Mouse (Mus musculus): ENCODE data around the gene Agrn. TPM values are rescaled to one million over a fixed set of nuclear protein-coding genes. Genes with fewer than 3 reads are reported as not detected.
A peak's percentile ranks its signal among the peaks of the same experiment; 100 is the strongest.

The Agrn gene
- total RNA-seq, 2 experiments from 2014 or later = 22.9 to 26.7 TPM

GRCm38 (mm10) chr4:156203413-156204131, 6.3 kb upstream of the Agrn start:
- ATAC-seq (replicated peaks; ENCODE audit: low FRiP score, poor library complexity, severe bottlenecking) = 0 out of 2 replicates have a peak, but pooled peaks have one; percentile 10

- ATAC-seq (replicated peaks; ENCODE audit: low FRiP score, poor library complexity, severe bottlenecking) = peak; percentile 73
These were observed 5.7 kb upstream of the Agrn start, which contains the start of gene AW011738 for GRCm38 (mm10) chr4:156203001-156203412. Gene AW011738, plus strand, starts transcription at chr4:156203304.

- ATAC-seq (replicated peaks; ENCODE audit: low FRiP score, poor library complexity, severe bottlenecking) = peak; percentile 71
These were observed 5.2 kb upstream of the Agrn start for GRCm38 (mm10) chr4:156202462-156202893.

GRCm38 (mm10) chr4:156200623-156201475, 3.6 kb upstream of the Agrn start, which contains the start of gene Isg15:
Gene Isg15, minus strand, starts transcription at chr4:156200818.
- peak; percentile 13; the same call in 1 of the 2 replicates for ATAC-seq (replicated peaks; ENCODE audit: low FRiP score, poor library complexity, severe bottlenecking)

- peak; percentile 75 for ATAC-seq (replicated peaks; ENCODE audit: low FRiP score, poor library complexity, severe bottlenecking)
These were observed 529 bp upstream of the Agrn start for GRCm38 (mm10) chr4:156197829-156198205.

GRCm38 (mm10) chr4:156195927-156196870, 1.1 kb downstream of the Agrn start:
- ATAC-seq (replicated peaks; ENCODE audit: low FRiP score, poor library complexity, severe bottlenecking) = no peak

GRCm38 (mm10) chr4:156194346-156194745, 2.9 kb downstream of the Agrn start:
- no peak for ATAC-seq (replicated peaks; ENCODE audit: low FRiP score, poor library complexity, severe bottlenecking)

- no peak for ATAC-seq (replicated peaks; ENCODE audit: low FRiP score, poor library complexity, severe bottlenecking)
These were observed 3.4 kb downstream of the Agrn start for GRCm38 (mm10) chr4:156193906-156194305.

- no peak for ATAC-seq (replicated peaks; ENCODE audit: low FRiP score, poor library complexity, severe bottlenecking)
These were observed 4.1 kb downstream of the Agrn start for GRCm38 (mm10) chr4:156193200-156193590.

- peak; percentile 57 for ATAC-seq (replicated peaks; ENCODE audit: low FRiP score, poor library complexity, severe bottlenecking)
These were observed 4.7 kb downstream of the Agrn start for GRCm38 (mm10) chr4:156192421-156193199.

GRCm38 (mm10) chr4:156188811-156189323, 8.4 kb downstream of the Agrn start:
- no peak for ATAC-seq (replicated peaks; ENCODE audit: low FRiP score, poor library complexity, severe bottlenecking)

- ATAC-seq (replicated peaks; ENCODE audit: low FRiP score, poor library complexity, severe bottlenecking) = no peak
These were observed 9.0 kb downstream of the Agrn start for GRCm38 (mm10) chr4:156188162-156188810.

- ATAC-seq (replicated peaks; ENCODE audit: low FRiP score, poor library complexity, severe bottlenecking) = 0 out of 2 replicates have a peak, but pooled peaks have one; percentile 13
These were observed 11.1 kb downstream of the Agrn start for GRCm38 (mm10) chr4:156185950-156186850.

- no peak for ATAC-seq (replicated peaks; ENCODE audit: low FRiP score, poor library complexity, severe bottlenecking)
These were observed 11.8 kb downstream of the Agrn start for GRCm38 (mm10) chr4:156185456-156185949.

- no peak for ATAC-seq (replicated peaks; ENCODE audit: low FRiP score, poor library complexity, severe bottlenecking)
These were observed 12.9 kb downstream of the Agrn start for GRCm38 (mm10) chr4:156184291-156184954.

GRCm38 (mm10) chr4:156183747-156184146, 13.5 kb downstream of the Agrn start:
- ATAC-seq (replicated peaks; ENCODE audit: low FRiP score, poor library complexity, severe bottlenecking) = no peak
